Mouse (Mus musculus) layer of hippocampus, adult 2 months (tissue): ENCODE measurements at regions not wholly inside any gene's neighbourhood (a gene's known extent, or its start where the extent isn't known, plus 50 kb on each side); places are given as distances from the start of the nearest gene placed in this dataset.

Experiments
- DNase-seq, 2 experiments: peaks; one replicate each; pipeline ENCODE4 v3.0.0; 2022; ENCODE audit warnings: low spot score in 2 of 2
- H3K27ac ChIP-seq: fragments of 200-600 bp; 2 replicates; pipeline ENCODE4 v1.8.1; 2022
- H3K4me3 ChIP-seq: fragments of 200-600 bp; 2 replicates; pipeline ENCODE4 v1.8.1; 2022; ENCODE audit warnings: mild to moderate bottlenecking
- CTCF ChIP-seq: fragments of 200-600 bp; conservative IDR thresholded peaks from 2 replicates; pipeline ENCODE4 v1.8.1; 2022; ENCODE audit warnings: antibody characterized with exemption, mild to moderate bottlenecking, moderate library complexity

DNA sequence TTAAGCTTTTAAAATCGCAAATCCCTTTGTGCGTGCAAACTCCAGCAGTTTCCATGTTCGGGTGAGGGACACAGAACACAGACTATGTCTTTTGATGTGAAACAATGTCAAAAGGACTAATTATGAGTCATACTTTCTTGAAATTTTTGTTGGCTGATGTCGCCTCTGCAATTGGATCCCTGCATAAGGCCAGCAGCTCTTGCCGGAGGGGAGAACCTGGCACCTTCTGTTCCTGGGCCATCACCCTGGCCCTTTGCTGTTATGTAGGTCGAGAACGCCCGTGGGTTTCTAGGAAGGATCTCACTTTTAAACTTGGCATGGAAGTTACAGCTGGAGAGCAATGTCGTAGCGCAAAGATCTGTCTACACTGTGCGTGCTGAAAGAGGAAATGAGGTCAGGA lies 397.9 kb downstream of the Zfp536 start:
- TF ChIP-seq CTCF = no peak
- Histone ChIP-seq H3K27ac (no peak overlapping the region), H3K4me3 (no peak overlapping the region)
- no peak for DNase-seq

DNA sequence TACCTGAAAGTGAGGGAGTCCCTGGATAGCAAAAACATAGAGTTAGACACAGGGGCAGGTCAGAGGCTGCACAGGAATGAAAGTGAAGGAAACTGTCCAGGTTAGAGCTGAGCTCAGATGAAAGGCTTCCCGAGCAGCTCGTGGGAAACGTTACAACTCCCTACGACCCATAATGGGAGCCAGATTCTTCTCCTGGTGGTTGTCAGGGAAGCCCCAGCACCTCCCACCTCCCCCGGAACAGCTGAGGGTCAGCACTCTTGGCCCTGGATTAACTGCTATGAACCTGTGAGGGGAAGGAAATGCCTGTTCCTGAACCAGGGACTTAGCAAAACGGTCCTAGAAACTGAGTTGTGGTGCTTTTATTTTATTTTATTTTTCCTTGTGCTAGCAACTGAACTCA lies 397.2 kb downstream of the Zfp536 start:
- no peak for TF ChIP-seq CTCF
- H3K4me3 ChIP-seq = no peak overlapping the region
- DNase-seq = no peak
- H3K27ac ChIP-seq = no peak overlapping the region

DNA sequence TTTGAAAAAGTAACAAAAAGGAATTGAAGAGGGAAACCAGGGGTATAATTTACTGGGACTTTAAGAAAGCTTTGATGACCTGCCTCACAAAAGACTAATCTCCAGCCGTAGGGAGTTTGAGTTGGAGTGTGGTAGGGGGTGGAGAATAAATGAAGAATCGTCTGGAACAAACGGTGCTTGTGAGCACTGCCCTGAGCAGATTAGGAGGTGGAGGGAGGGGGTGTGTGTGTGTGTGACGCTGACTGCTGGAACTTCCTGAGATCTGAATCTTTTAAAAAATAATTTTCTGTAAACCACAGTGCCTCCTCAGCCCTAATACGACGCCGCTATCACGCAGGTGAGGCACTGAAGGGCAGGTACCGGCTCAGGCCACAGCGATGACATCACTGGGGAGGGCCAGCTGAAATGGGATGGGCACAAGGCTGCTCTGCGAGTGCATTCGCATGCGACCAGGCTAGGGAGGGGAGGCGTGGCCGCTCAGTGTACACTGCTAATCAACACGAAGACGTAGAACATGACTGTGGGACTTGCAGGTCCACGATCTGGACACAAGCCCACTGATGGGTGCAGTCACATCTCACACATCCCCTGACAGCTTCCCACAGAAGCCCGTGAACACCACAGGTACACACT lies 395.4 kb downstream of the Zfp536 start:
- H3K27ac ChIP-seq = no peak overlapping the region
- no peak for TF ChIP-seq CTCF
- H3K4me3 ChIP-seq = no peak overlapping the region
- no peak for DNase-seq

DNA sequence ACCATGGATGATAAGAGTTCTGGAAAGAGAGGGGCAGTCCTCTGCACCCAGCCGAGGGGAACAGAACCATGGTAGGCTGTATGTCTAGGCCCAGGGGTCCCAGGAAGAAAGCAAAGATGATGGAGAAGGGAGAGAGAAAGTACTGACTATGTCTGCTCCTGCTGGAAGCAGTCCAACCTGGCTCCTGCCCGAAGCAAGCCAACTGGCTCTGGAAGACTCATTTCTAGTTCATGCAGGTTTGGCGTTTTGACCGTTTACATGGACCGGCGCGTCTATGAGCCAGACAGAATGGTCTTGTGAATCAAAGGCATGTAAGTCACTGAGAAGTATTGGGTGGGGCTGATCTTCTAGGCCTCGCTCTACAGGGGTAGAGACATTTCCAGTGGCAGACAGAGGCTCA lies 385.6 kb downstream of the Zfp536 start:
- H3K4me3 ChIP-seq = no peak overlapping the region
- no peak for TF ChIP-seq CTCF
- H3K27ac ChIP-seq = no peak overlapping the region
- DNase-seq = no peak

DNA sequence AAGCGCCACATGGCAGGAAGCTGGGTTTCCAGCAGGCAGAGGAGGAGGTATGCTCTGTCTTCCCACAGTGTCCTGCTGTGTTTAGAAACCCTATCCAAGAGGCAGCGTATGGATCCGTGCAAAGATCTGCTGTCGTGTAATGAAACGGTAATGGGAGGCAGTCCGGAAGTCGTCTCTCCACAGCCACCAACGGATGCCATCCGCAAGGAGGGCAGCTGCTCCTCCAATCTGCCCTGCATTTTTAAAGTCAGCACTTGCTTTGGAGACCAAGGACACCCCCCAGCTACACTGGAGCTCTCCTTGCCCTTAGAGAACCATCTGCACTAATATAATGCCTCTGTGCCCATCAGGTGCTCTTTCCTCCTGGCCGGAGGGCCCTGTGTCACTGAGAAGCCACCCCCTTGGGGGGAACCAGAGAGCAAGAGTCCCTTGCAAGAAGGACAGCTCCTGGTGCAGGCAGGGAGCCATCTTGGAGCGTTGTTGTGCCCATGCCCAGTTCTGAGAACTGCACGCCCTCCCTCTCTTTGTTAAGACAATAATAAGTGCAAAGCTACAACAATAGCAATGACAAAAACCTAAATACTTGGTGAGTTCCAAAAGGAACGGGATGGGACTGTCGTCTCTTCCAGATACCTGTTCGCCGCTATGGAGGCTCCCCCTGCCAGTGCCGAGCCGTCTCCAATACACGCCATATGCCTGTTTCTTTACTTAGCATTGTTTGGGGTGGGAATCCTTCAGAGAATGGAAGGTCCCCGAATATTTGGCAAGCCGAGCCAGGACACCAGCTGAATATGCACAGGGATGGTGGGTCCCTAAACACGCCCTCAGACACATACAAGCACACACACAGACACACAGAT lies 384.4 kb downstream of the Zfp536 start:
- H3K27ac ChIP-seq = peak overlapping the region; percentile 61
- peak overlapping the region; percentile 11; the same call in 1 of the 2 replicates for H3K4me3 ChIP-seq
- no peak for TF ChIP-seq CTCF
- peak; percentile 66 to 67 for DNase-seq

DNA sequence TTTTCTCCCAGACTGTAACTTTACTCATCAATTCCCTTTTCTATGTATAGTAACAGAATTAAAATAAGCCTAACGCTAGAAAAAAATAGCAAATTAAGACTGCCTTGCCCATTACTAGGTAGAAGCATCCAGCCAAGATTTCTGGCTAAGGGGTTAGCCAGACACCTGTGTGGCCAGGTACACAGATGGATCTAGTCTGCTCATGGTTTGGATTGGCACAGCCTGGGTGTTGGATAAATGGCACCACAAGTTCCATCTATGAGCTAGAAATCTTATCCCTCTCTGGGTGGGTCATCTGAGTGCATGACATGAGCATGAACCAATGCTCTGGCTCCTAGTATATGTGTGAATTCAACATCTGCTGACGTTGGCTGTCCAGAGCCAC lies 383.7 kb downstream of the Zfp536 start:
- no peak for TF ChIP-seq CTCF
- Histone ChIP-seq H3K27ac (peak overlapping the region; percentile 61; the same call in 1 of the 2 replicates), H3K4me3 (no peak overlapping the region)
- DNase-seq = no peak

DNA sequence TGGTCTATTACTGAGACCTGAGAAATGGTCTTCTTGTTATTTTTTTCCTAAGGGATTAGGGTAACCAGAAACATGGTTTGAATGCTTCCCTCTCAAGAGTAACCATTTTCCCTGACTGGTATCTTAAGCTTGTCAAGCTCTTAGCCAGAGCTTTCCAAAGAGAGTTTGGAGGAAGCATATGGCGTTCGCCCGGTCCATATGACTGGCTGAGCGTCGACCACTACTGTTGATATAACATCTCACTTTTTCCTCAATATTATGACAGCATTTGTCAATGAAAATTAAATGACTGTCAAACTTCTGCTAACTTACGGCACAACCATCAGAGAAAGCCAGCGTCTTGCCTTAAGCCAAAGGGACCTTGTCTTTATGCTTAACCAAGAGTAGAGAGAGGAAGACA lies 383.2 kb downstream of the Zfp536 start:
- DNase-seq = no peak
- no peak for TF ChIP-seq CTCF
- Histone ChIP-seq H3K4me3 (no peak overlapping the region), H3K27ac (no peak overlapping the region)

DNA sequence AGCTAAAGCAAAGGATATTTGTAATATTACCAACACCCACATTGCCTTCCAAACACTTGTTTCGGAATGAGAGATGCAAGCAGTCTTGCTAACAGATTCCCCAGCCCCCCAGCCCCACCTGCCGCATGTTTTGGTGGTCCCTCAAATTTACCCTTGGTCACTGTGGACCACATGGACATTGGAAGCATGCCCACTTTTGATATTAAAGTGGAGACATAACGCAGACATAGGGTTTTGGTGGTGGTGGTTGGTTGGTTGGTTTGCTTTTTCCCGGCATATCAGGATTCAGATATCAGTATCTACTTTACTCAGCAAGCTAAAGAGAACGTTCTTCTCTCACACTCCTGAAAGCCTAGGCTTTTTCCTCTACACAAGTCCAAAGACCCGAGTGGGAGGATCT lies 381.3 kb downstream of the Zfp536 start:
- Histone ChIP-seq H3K27ac (no peak overlapping the region), H3K4me3 (no peak overlapping the region)
- TF ChIP-seq CTCF = no peak
- DNase-seq = no peak

DNA sequence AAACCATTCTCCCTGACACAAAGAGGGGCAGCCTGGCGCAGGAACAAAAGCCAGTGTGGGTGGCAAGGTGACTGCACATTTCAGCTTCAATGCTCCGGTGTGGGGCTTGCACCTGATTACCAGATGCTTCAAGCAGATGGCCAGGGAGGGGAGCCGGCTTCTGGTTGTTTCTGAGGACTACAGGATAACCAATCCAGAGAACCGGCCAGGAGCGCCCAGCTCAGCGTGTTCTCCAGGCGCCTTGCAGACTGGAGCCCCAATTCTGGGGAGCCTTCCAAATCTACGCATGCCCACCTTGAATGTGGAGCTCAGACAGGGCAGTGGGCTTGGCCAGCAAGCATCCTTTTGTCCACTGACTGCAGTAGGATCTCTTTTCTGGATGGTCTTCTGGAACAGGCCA lies 380.8 kb downstream of the Zfp536 start:
- DNase-seq = no peak
- Histone ChIP-seq H3K27ac (peak overlapping the region; percentile 67; the same call in 1 of the 2 replicates), H3K4me3 (no peak overlapping the region)
- no peak for TF ChIP-seq CTCF

DNA sequence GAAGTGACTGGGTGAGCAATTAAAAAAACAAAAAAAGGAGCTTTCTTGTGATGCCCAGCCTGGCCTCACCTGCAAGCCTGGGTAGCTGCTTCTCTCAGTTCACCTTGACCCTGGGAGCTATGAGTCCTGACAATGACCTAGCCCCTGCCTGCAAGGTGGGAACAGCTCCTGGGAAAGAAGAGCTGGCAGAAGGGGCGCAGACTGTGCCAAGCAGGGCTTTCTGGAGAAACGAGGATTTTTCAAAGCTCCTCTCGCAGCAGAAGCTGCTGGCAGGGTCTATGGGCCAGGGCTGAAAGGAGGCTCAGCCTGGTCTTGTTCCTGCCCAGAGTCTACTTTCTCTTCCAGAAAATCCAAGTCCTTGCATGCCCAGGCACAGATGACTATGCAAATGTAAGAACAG lies 380.4 kb downstream of the Zfp536 start:
- DNase-seq = no peak

DNA sequence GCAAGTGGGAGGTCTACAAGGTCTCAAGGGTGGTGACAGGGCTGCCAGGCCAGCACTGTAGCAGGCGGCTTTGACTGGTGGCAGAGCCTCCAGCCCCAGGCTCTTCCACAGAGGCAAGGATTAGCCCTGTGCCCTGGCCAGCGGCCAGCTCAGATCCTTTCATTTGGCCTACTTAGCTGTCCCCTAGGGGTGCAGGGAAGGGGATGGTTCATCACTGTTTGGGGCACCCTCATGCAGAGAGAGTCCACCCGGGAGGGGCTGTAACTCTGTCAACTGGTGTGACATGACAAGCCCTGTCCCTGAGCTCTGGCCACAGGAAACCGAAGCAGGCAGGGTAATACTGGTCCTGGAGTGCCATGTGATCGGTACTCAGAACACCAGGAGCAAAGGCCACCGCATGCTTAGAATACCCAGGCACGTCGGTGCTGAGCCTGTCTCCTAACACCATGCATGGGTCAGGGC lies 378.4 kb downstream of the Zfp536 start:
- no peak for DNase-seq
- TF ChIP-seq CTCF = no peak
- Histone ChIP-seq H3K27ac (no peak overlapping the region), H3K4me3 (no peak overlapping the region)

More for the DNA sequence above, 380.4 kb downstream of the Zfp536 start:
- Histone ChIP-seq H3K4me3 (no peak overlapping the region), H3K27ac (peak overlapping the region; percentile 67)
- no peak for TF ChIP-seq CTCF

DNA sequence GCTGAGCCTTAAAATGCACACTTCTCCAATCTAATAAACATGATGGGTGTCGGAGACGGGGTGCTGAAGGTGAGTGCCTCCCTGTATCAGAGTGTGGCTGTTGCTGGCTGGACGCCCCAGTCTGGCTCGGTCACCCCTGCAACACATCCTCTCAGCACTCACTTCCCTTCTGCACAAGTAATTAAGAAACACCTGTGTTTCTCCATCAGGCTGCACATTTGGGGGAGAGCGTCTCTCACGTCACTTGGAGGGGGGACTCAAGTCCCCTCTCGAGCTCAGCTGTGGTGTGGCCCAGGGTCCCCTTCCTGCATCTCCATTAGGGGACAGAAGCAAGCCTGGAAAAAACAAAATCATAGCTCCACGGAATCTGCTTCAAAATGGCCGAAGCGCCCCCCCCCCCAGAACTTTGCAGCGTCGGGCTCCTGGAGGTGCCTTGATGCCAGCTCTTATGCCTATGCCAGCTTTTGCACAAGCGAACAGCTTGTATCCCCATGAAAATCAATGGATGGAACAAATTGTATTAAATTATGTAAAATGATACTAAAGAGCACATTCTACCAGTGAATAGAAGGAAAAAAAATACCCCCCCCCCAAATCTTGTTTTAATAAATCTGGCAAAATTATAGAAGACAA lies 377.4 kb downstream of the Zfp536 start:
- no peak overlapping the region; the same call in 1 of the 2 replicates for H3K4me3 ChIP-seq
- DNase-seq = peak in 1 of 2 experiments; percentile 46
- no peak for TF ChIP-seq CTCF
- H3K27ac ChIP-seq = peak overlapping the region; percentile 76; the same call in 1 of the 2 replicates

DNA sequence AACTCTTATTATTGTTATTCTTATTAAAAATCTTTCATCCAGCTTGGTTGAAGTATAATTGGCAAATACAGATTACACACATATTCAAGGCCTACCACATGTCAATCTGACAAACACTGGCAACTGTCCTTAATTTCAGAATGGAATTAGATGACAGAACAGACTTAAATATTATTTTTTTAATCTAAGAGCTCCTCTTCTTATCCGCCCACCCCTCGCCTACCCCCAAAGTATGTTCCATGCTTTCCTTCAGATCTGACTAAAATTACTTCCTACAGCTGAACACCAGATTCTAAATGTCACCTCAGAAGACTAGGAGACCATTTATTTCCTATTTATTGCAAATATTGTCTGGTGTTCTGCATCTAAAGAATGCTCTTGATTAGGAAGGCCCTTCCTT lies 370.0 kb downstream of the Zfp536 start:
- TF ChIP-seq CTCF = no peak
- DNase-seq = peak in 1 of 2 experiments; percentile 65
- Histone ChIP-seq H3K27ac (0 out of 2 replicates have a peak overlapping the region, but pooled peaks have one; percentile 3), H3K4me3 (no peak overlapping the region)
